Mouse (Mus musculus) forebrain, postnatal 0 days (tissue): Measurements from ENCODE around the gene Nhej1. TPM values are rescaled to one million over a fixed set of nuclear protein-coding genes. Genes with fewer than 3 reads are reported as not detected.

Source experiments
- ATAC-seq: fragments of 200-750 bp; cut with Nextera tagmentation; 2 replicates; pipeline ENCODE4 v1.8.0; 2017; ENCODE audit warnings: mild to moderate bottlenecking, moderate library complexity
- DNase-seq: peaks from one replicate; pipeline ENCODE4 v3.0.0-alpha.2; 2015
- H3K27ac ChIP-seq: fragments of 300-500 bp; sonication (generic); 2 replicates; pipeline ENCODE4 v1.5.1; 2014; ENCODE audit warnings: low read depth, mild to moderate bottlenecking, antibody characterized with exemption, low read length, moderate library complexity, mixed read lengths
- H3K27me3 ChIP-seq: fragments of 300-500 bp; sonication (generic); 2 replicates; pipeline ENCODE4 v1.6.1; 2014; ENCODE audit warnings: mild to moderate bottlenecking, low read length, mixed read lengths; ENCODE audit not compliant: insufficient read depth
- H3K36me3 ChIP-seq: fragments of 300-500 bp; sonication (generic); 2 replicates; pipeline ENCODE4 v1.6.1; 2014; ENCODE audit warnings: mild to moderate bottlenecking, moderate library complexity; ENCODE audit not compliant: insufficient read depth
- H3K4me1 ChIP-seq: fragments of 300-500 bp; sonication (generic); 2 replicates; pipeline ENCODE4 v1.6.1; 2014; ENCODE audit warnings: antibody characterized with exemption; ENCODE audit not compliant: insufficient read depth
- H3K4me2 ChIP-seq: fragments of 300-500 bp; sonication (generic); 2 replicates; pipeline ENCODE4 v1.6.1; 2014; ENCODE audit warnings: low read depth, mild to moderate bottlenecking, moderate library complexity
- H3K4me3 ChIP-seq: fragments of 300-500 bp; sonication (generic); 2 replicates; pipeline ENCODE4 v1.5.1; 2014; ENCODE audit warnings: low read depth, low read length, mixed read lengths
- H3K9ac ChIP-seq: fragments of 300-500 bp; sonication (generic); 2 replicates; pipeline ENCODE4 v1.6.1; 2014; ENCODE audit warnings: mild to moderate bottlenecking
- H3K9me3 ChIP-seq: fragments of 300-500 bp; sonication (generic); 2 replicates; pipeline ENCODE4 v1.6.1; 2016; ENCODE audit warnings: low read length
- CTCF ChIP-seq: sonication (generic); IDR thresholded peaks from 2 replicates; pipeline ENCODE4 v1.5.1; 2016; ENCODE audit warnings: antibody characterized with exemption, control low read depth, low read depth
- WGBS: fragments of 180-500 bp; shearing (Covaris S2); extraction: QIAGEN DNeasy Blood & Tissue Kit; methylation state at CpG from one replicate; pipeline ENCODE4 v1.1.7; 2014; 5-methylcytosine and 5-hydroxymethylcytosine counted together
- polyA plus RNA-seq: library from polyadenylated mRNA; unstranded; fragments of >200 nt; fragmentation: Nextera tagmentation; extraction: Ambion mirVana; gene quantifications from 2 replicates; pipeline ENCODE4 v1.2.1, GENCODE M21; 2015
- total RNA-seq: library from RNA; depleted of rRNA; stranded (reverse); fragments of >200 nt; gene quantifications from 2 replicates; pipeline ENCODE4 v1.2.3, GENCODE M21; 2014; rRNA removed

The Nhej1 gene
- total RNA-seq (3.6 and 4.2 TPM in 2 replicates), polyA plus RNA-seq (3.9 and 4.9 TPM in 2 replicates)

DNA sequence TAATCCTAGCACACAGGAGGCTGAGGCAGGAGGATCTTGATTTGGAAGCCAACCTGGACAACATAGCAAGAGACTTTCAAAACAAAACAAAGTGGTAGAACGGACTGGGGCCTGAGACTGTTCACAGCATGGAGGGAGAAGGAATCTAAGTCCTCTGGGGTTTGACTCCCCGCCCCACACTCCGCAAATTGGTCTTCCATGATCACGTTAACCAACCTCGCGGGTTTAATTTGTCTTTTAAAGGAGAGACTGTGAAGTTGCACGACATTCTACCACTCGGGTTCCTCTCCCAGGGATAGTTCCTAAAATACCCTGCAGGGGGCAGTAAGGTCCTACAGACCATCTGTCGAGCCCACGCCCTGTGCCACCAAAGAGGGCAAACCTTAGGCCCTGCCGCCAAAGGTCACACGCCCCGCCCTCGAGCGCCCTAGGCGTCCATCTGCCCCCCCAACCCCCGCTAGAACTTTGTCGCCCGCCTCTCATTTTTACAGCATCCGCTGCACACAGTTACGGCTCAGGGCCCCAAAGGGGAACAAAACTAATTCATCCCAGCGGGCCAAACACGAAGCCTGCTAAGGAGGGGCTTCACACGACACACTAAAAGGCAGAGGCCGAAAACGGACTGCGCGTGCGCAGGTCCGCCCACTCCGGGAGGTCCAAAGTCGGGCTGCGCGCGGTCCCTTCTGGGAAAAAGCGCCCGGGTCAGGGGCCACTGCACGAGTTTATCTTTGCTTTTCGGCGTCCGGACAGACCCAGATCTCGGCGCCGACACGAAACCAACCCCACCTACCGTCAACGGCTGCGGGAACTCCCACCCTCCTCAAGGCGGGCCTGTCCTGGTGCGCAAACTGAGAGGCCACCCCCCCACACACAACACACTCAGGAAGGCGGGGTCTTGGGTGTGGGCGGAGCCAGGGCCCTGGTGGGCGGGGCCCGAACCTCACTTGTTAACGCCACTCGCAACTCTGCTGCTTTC, at the start of gene Nhej1:
Gene Nhej1, minus strand, starts transcription at position 855 of the 976 bp plus-strand sequence.
- H3K4me2 ChIP-seq = peak within 1 kb of the TSS; percentile 62
- DNase-seq (peak; percentile 98), ATAC-seq (peak; percentile 95)
- TF ChIP-seq CTCF = peak; percentile 78
- no peaks in the 10 kb centered on the region for H3K27me3 ChIP-seq
- H3K4me1 ChIP-seq = no peaks in the 10 kb centered on the region
- WGBS = 3% methylated on average over 56 of the region's 56 CpGs
- H3K27ac ChIP-seq = peak within 1 kb of the TSS; percentile 90
- no peaks in the 10 kb centered on the region for H3K36me3 ChIP-seq
- peak within 1 kb of the TSS; percentile 59 for H3K9ac ChIP-seq
- H3K9me3 ChIP-seq = no peaks in the 10 kb centered on the region
- peak within 1 kb of the TSS; percentile 67 for H3K4me3 ChIP-seq

- peak; percentile 94 for DNase-seq
- Histone ChIP-seq H3K4me3 (peak within 1 kb of the TSS; percentile 89), H3K4me1 (0 out of 2 replicates have a peak, but pooled peaks cover 5% of the 10 kb centered on the region), H3K36me3 (peaks cover 32% of the 10 kb centered on the region), H3K9ac (peak within 1 kb of the TSS; percentile 65), H3K9me3 (no peaks in the 10 kb centered on the region), H3K27ac (peak within 1 kb of the TSS; percentile 82), H3K27me3 (no peaks in the 10 kb centered on the region), H3K4me2 (peak within 1 kb of the TSS; percentile 67)
- WGBS = 3% methylated on average over 56 of the region's 59 CpGs
- no peak for TF ChIP-seq CTCF
- peak; percentile 98 for ATAC-seq
Measured at GRCm38 (mm10) chr1:75168472-75169464, 43.8 kb upstream of the Nhej1 start, which contains the start of gene Zfand2b. Gene Zfand2b (plus strand): TSS chr1:75168646.

DNA sequence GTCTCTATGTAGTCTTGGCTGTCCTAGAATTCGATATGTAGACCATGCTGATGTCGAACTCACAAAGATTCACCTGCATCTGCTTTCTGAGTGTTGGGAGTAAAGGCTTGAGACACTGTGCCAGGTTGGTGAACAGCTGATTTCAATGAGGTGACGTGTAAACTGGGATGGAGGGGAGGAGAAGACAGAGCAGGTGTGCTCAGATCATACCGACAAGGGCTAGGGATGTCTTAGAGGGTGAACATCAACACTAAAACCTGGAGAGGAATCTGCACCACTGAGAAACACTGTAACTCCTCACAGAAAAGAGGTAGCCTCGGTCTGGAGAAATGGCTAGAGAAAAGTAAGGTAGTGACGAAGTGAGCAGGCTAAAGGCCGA, 43.1 kb upstream of the Nhej1 start:
- WGBS = 11% methylated on average over 7 of the region's 7 CpGs
- peak overlapping the region; percentile 89 for H3K4me3 ChIP-seq
- peak; percentile 63 for ATAC-seq

DNA sequence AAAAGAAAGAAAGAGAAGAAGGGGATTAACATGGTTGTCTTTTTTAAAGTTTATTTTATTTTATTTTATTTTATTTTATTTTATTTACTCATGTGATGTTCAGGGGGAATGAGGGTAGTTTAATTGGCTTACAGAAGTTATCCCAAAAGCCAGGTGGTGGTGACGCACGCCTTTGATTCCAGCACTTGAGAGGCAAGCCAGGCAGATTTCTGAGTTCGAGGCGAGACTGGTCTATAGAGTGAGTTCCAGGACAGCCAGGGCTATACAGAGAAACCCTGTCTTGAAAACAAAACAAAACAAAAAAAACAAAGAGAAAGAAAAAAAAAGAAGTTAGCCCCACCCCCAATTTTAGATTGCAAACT, 35.2 kb upstream of the Nhej1 start:
- 65% methylated on average over 4 of the region's 4 CpGs for WGBS
- H3K4me1 ChIP-seq = no peaks in the 10 kb centered on the region
- no peaks in the 10 kb centered on the region for H3K9me3 ChIP-seq
- H3K4me3 ChIP-seq = no peak overlapping the region
- H3K36me3 ChIP-seq = no peaks in the 10 kb centered on the region
- H3K27ac ChIP-seq = no peak overlapping the region
- no peak overlapping the region for H3K4me2 ChIP-seq
- DNase-seq (no peak), ATAC-seq (no peak)
- no peak for TF ChIP-seq CTCF
- H3K27me3 ChIP-seq = no peaks in the 10 kb centered on the region
- H3K9ac ChIP-seq = no peak overlapping the region

More for the DNA sequence above, 43.1 kb upstream of the Nhej1 start:
- peak overlapping the region; percentile 67 for H3K4me2 ChIP-seq
- H3K36me3 ChIP-seq = peaks cover 25% of the 10 kb centered on the region
- no peak for TF ChIP-seq CTCF
- 0 out of 2 replicates have a peak, but pooled peaks cover 5% of the 10 kb centered on the region for H3K4me1 ChIP-seq
- 0 out of 2 replicates have a peak overlapping the region, but pooled peaks have one; percentile 65 for H3K9ac ChIP-seq
- H3K27me3 ChIP-seq = no peaks in the 10 kb centered on the region
- no peaks in the 10 kb centered on the region for H3K9me3 ChIP-seq
- no peak for DNase-seq
- H3K27ac ChIP-seq = peak overlapping the region; percentile 21; the same call in 1 of the 2 replicates

GRCm38 (mm10) chr1:75159540-75160255, 34.7 kb upstream of the Nhej1 start:
- Histone ChIP-seq H3K9me3 (no peaks in the 10 kb centered on the region), H3K27ac (no peak overlapping the region), H3K9ac (no peak overlapping the region), H3K4me2 (no peak overlapping the region), H3K4me3 (no peak overlapping the region), H3K27me3 (no peaks in the 10 kb centered on the region), H3K36me3 (no peaks in the 10 kb centered on the region), H3K4me1 (no peaks in the 10 kb centered on the region)
- no peak for ATAC-seq
- no peak for TF ChIP-seq CTCF
- WGBS = 68% methylated on average over 5 of the region's 5 CpGs
- DNase-seq = no peak

- Histone ChIP-seq H3K9ac (no peak overlapping the region), H3K27me3 (no peaks in the 10 kb centered on the region), H3K9me3 (no peaks in the 10 kb centered on the region), H3K27ac (no peak overlapping the region), H3K4me3 (no peak overlapping the region), H3K4me1 (no peaks in the 10 kb centered on the region), H3K36me3 (no peaks in the 10 kb centered on the region), H3K4me2 (no peak overlapping the region)
- no peak for ATAC-seq
- no peak for TF ChIP-seq CTCF
- no peak for DNase-seq
Measured at GRCm38 (mm10) chr1:75158990-75159389, 34.0 kb upstream of the Nhej1 start.
